Mouse (Mus musculus): ENCODE results near the gene Tcap. TPM values are rescaled to one million over a fixed set of nuclear protein-coding genes. Genes with fewer than 3 reads are reported as not detected.

The Tcap gene
- polyA plus RNA-seq, 1 experiment from 2014 or later = 143 TPM

DNA sequence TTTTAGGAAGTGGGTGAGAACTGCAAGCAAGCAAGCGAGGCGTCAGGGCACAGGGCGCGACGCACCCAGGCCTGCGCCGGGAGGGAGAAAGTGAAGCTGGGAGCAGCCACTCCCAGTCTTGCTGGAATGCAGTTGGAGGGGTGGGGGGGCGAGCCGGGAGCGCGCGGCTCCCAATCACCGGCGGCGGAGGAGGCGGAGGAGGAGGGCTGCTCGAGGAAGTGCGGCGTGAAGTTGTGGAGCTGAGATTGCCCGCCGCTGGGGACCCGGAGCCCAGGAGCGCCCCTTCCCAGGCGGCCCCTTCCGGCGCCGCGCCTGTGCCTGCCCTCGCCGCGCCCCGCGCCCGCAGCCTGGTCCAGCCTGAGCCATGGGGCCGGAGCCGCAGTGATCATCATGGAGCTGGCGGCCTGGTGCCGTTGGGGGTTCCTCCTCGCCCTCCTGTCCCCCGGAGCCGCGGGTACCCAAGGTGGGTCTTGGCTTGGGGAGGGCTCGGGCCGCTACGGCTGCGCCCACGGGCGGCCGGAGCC lies 28.7 kb downstream of the Tcap start, which contains the start of gene Erbb2:
Gene Erbb2, plus strand, starts transcription at position 198 of the 524 bp plus-strand sequence.
- peak; percentile 81 for ATAC-seq (ENCODE audit: insufficient number of reproducible peaks, low FRiP score)
- under 1% methylated on average over 49 of the region's 49 CpGs for WGBS
- peaks cover 66% of the 10 kb centered on the region for H3K4me1 ChIP-seq (replicated peaks)

DNA sequence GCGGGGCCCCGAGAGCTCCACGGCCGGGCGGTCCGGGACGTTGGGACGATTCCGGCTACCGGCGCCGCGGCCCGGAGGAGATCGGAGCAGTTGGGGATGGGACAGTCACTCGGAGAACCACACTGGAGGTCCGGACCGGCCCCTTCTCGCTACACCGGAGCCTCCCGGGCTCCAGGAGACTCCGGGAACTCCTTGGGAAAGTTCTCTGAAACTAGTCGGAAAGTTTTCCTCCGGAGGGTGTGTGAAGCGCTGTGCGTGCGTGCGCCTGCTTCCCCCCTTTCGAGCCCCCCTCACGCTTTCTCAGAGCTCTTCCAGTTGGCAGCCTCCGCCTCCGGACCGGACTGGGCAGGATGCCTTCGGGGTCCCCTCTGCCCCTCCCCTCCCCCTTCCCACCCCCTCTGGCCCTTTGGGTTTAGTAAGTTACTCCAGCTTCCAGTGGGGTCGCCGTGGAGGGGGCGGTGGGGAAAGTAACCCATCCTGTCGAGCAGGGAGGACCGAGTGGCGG lies 29.2 kb downstream of the Tcap start:
- Histone ChIP-seq H3K4me1 (replicated peaks) (peaks cover 67% of the 10 kb centered on the region), H3K9ac (peak overlapping the region; percentile 100), H3K4me3 (peak overlapping the region; percentile 93), H3K4me2 (peak overlapping the region; percentile 70), H3K9me3 (replicated peaks) (no peaks in the 10 kb centered on the region), H3K27me3 (replicated peaks) (no peaks in the 10 kb centered on the region), H3K36me3 (peaks cover 5% of the 10 kb centered on the region; the same call in 1 of the 2 replicates), H3K27ac (ENCODE audit: poor library complexity, severe bottlenecking) (peak overlapping the region; percentile 93)
- peak; percentile 40 for ATAC-seq (ENCODE audit: insufficient number of reproducible peaks, low FRiP score)
- under 1% methylated on average over 40 of the region's 40 CpGs for WGBS

More for the DNA sequence above, 28.7 kb downstream of the Tcap start, which contains the start of gene Erbb2:
- H3K4me3 ChIP-seq = peak within 1 kb of the TSS; percentile 93
- H3K4me2 ChIP-seq = peak within 1 kb of the TSS; percentile 70
- no peaks in the 10 kb centered on the region for H3K9me3 ChIP-seq (replicated peaks)
- peaks cover 5% of the 10 kb centered on the region; the same call in 1 of the 2 replicates for H3K36me3 ChIP-seq
- peak within 1 kb of the TSS; percentile 93 for H3K27ac ChIP-seq (ENCODE audit: poor library complexity, severe bottlenecking)
- H3K27me3 ChIP-seq (replicated peaks) = no peaks in the 10 kb centered on the region
- peak within 1 kb of the TSS; percentile 100 for H3K9ac ChIP-seq

DNA sequence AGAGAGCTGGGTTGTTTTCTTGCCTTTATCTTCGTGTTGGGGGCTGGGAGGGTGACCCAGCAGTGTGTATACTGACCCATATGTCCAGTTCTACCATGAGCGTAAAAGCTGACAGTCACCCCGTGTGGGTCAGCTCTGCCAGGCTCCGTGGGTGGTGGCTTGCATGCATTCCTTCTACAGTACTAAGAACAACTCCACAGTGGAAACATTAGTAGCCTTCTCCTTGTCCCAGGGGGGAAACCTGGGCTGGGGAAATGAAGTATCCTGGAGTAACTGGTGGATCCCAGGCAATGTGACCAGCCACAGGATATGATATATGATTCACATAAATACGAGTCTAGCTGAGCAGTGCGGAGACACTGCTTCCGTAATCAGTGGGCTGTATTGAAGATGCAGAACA lies 30.1 kb downstream of the Tcap start:
- H3K9ac ChIP-seq = peak overlapping the region; percentile 100
- peak overlapping the region; percentile 93 for H3K4me3 ChIP-seq
- peak overlapping the region; percentile 70 for H3K4me2 ChIP-seq
- H3K27ac ChIP-seq (ENCODE audit: poor library complexity, severe bottlenecking) = peak overlapping the region; percentile 93
- H3K27me3 ChIP-seq (replicated peaks) = no peaks in the 10 kb centered on the region
- peaks cover 7% of the 10 kb centered on the region; the same call in 1 of the 2 replicates for H3K36me3 ChIP-seq
- ATAC-seq (ENCODE audit: insufficient number of reproducible peaks, low FRiP score) = no peak
- H3K9me3 ChIP-seq (replicated peaks) = no peaks in the 10 kb centered on the region
- 18% methylated on average over 7 of the region's 7 CpGs for WGBS
- H3K4me1 ChIP-seq (replicated peaks) = peaks cover 73% of the 10 kb centered on the region

DNA sequence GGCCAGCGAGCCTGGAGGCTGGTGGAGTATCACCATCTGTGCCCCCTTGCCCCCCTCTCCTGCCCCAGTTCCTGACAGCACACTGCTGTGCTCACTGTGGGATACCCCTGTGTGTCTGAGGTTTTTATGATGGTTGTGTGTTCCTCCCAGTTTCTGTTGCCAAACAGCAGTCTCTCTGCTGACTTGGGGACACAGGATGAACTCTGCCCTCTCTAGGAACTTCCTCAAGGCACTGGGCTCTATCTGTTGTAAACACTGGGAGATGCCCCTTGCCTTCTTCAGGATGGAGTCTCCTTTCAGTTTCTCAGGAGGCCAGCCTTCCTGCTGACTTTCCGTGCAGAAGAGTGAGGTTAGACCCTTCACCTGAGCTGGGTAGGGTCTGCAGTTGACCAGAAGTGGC lies 30.6 kb downstream of the Tcap start:
- peak overlapping the region; percentile 93 for H3K4me3 ChIP-seq
- peak overlapping the region; percentile 70 for H3K4me2 ChIP-seq
- WGBS = 27% methylated on average over 2 of the region's 2 CpGs
- no peak for ATAC-seq (ENCODE audit: insufficient number of reproducible peaks, low FRiP score)
- 0 out of 2 replicates have a peak overlapping the region, but pooled peaks have one; percentile 93 for H3K27ac ChIP-seq (ENCODE audit: poor library complexity, severe bottlenecking)
- peaks cover 10% of the 10 kb centered on the region; the same call in 1 of the 2 replicates for H3K36me3 ChIP-seq
- no peaks in the 10 kb centered on the region for H3K9me3 ChIP-seq (replicated peaks)
- peaks cover 72% of the 10 kb centered on the region for H3K4me1 ChIP-seq (replicated peaks)
- no peaks in the 10 kb centered on the region for H3K27me3 ChIP-seq (replicated peaks)
- peak overlapping the region; percentile 100 for H3K9ac ChIP-seq

DNA sequence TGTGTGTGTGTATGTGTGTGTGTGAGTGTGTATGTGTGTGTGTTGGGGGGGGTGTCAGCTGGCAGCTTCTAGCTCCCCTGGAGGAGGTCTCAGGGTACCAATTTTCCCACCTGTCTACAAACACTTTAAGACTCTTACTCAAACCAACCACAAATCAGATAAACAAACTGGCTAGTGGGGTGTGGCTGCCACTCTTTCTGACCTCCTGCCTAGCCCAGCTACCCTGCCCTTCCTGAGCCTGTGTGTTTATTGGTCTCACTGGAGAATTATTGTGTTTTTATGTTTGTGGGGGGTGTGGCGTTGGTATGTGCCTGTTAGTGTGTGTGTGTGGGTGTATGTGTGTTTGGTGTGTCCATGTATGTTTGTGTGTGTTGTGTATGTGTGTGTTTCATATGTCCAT lies 33.5 kb downstream of the Tcap start:
- no peaks in the 10 kb centered on the region for H3K9me3 ChIP-seq (replicated peaks)
- ATAC-seq (ENCODE audit: insufficient number of reproducible peaks, low FRiP score) = no peak
- no peak overlapping the region for H3K4me2 ChIP-seq
- H3K4me1 ChIP-seq (replicated peaks) = peaks cover 62% of the 10 kb centered on the region
- no peak overlapping the region for H3K9ac ChIP-seq
- H3K36me3 ChIP-seq = peaks cover 38% of the 10 kb centered on the region
- H3K27ac ChIP-seq (ENCODE audit: poor library complexity, severe bottlenecking) = no peak overlapping the region
- H3K4me3 ChIP-seq = no peak overlapping the region
- WGBS = 80% methylated on average over 1 of the region's 1 CpGs
- H3K27me3 ChIP-seq (replicated peaks) = no peaks in the 10 kb centered on the region

DNA sequence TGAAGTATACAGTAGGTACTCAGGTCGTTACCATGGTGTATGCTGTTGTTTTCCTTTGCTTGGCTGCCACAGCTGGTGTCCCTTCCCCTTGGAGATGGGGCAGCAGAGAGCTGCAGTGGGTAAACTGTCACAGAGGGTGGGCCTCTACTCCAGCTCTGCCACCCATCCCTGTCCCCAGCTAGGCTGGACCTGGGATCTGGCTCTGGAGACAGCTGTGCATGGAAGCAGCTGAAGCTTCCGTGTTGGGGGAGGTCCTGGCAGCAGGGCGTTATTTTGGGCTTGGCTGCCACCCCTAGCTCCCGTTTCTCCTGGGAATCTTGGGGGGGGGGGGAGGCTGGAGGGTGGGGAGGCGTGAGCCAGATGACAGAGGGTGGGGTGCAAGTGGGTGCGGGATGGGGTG lies 34.7 kb downstream of the Tcap start:
- peaks cover 62% of the 10 kb centered on the region for H3K4me1 ChIP-seq (replicated peaks)
- no peak overlapping the region for H3K27ac ChIP-seq (ENCODE audit: poor library complexity, severe bottlenecking)
- H3K4me3 ChIP-seq = no peak overlapping the region
- H3K27me3 ChIP-seq (replicated peaks) = no peaks in the 10 kb centered on the region
- no peaks in the 10 kb centered on the region for H3K9me3 ChIP-seq (replicated peaks)
- peak overlapping the region; percentile 9 for H3K9ac ChIP-seq
- no peak for ATAC-seq (ENCODE audit: insufficient number of reproducible peaks, low FRiP score)
- 51% methylated on average over 6 of the region's 6 CpGs for WGBS
- H3K36me3 ChIP-seq = peaks cover 50% of the 10 kb centered on the region
- H3K4me2 ChIP-seq = no peak overlapping the region

DNA sequence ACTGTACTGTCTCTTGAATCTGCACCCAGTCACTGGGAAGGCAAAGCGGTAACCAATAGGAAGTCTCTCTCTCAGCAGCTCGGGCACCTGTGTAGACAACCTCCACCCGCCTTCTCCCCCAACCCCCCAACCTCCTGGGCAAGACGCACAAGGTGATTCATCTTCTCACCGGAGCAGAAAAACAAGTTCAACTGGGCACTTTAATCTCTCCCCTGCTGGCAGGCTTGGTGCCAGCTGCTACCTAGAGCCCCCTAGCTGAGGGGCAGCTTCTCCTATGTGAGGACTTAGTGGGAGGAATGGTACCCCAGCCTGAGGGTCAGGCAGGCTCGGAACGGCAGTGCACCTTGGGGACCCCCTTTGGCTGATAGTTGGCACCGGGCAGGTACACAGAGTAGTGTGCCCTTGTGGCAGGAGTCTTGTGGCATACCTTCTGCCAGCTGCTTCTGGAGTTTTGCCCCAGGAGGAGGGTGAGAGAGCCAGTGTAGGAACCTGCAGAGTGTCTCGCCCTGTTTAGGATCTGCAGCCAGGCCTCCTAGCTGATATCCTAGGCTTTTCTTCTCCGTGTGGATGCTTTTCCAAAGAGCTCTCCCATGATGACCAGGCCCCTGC lies 35.4 kb downstream of the Tcap start:
- Histone ChIP-seq H3K36me3 (peaks cover 58% of the 10 kb centered on the region), H3K4me1 (replicated peaks) (peaks cover 57% of the 10 kb centered on the region), H3K4me3 (no peak overlapping the region), H3K27ac (ENCODE audit: poor library complexity, severe bottlenecking) (peak overlapping the region; percentile 25), H3K9ac (peak overlapping the region; percentile 36; the same call in 1 of the 2 replicates), H3K4me2 (no peak overlapping the region), H3K9me3 (replicated peaks) (no peaks in the 10 kb centered on the region), H3K27me3 (replicated peaks) (no peaks in the 10 kb centered on the region)
- no peak for ATAC-seq (ENCODE audit: insufficient number of reproducible peaks, low FRiP score)
- WGBS = 83% methylated on average over 10 of the region's 10 CpGs

DNA sequence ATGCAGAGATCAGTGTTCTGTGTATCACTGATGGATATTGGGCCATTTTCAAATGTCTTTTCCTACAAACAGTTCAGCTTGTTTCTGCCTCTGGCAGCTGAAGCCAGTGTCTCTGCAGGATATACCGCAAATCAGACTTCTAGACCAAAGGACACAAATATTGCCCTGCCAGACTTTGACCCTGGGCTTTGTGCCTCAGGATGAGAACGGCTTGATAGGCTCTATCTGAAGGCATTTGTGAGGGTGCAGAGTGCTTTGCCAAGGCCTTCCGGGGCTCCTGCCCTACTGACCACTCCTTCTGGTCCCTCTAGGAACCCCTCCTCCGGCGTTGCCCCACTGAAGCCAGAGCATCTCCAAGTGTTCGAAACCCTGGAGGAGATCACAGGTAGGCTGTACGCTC lies 43.0 kb downstream of the Tcap start:
- Histone ChIP-seq H3K27ac (ENCODE audit: poor library complexity, severe bottlenecking) (no peak overlapping the region), H3K4me2 (no peak overlapping the region), H3K4me3 (no peak overlapping the region), H3K9ac (no peak overlapping the region), H3K27me3 (replicated peaks) (no peaks in the 10 kb centered on the region), H3K36me3 (peaks cover 100% of the 10 kb centered on the region), H3K4me1 (replicated peaks) (no peaks in the 10 kb centered on the region), H3K9me3 (replicated peaks) (no peaks in the 10 kb centered on the region)
- ATAC-seq (ENCODE audit: insufficient number of reproducible peaks, low FRiP score) = no peak
- WGBS = 90% methylated on average over 7 of the region's 7 CpGs

DNA sequence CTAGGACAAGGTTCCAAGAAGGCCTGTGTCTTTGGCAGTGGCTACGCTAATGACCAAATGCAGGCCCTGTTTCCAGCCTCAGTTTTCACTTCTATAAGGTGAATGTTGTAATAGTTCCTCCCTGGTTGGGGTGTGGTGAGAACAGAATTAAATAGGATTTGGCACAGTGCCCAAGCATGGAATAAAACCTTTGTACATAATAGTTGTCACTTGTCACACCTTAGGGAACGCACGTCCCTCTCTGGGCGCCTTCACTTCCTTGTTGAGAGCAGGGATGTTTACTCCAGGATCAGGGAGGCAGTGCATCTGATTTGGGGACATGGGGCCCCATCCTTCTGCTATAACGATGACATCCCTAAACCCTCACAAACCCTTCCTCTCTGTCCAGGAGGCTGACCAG lies 44.8 kb downstream of the Tcap start:
- H3K27me3 ChIP-seq (replicated peaks) = no peaks in the 10 kb centered on the region
- no peaks in the 10 kb centered on the region for H3K4me1 ChIP-seq (replicated peaks)
- no peak overlapping the region for H3K9ac ChIP-seq
- H3K9me3 ChIP-seq (replicated peaks) = no peaks in the 10 kb centered on the region
- no peak for ATAC-seq (ENCODE audit: insufficient number of reproducible peaks, low FRiP score)
- no peak overlapping the region for H3K4me3 ChIP-seq
- H3K27ac ChIP-seq (ENCODE audit: poor library complexity, severe bottlenecking) = no peak overlapping the region
- peaks cover 100% of the 10 kb centered on the region for H3K36me3 ChIP-seq
- WGBS = 90% methylated on average over 5 of the region's 5 CpGs
- H3K4me2 ChIP-seq = no peak overlapping the region

DNA sequence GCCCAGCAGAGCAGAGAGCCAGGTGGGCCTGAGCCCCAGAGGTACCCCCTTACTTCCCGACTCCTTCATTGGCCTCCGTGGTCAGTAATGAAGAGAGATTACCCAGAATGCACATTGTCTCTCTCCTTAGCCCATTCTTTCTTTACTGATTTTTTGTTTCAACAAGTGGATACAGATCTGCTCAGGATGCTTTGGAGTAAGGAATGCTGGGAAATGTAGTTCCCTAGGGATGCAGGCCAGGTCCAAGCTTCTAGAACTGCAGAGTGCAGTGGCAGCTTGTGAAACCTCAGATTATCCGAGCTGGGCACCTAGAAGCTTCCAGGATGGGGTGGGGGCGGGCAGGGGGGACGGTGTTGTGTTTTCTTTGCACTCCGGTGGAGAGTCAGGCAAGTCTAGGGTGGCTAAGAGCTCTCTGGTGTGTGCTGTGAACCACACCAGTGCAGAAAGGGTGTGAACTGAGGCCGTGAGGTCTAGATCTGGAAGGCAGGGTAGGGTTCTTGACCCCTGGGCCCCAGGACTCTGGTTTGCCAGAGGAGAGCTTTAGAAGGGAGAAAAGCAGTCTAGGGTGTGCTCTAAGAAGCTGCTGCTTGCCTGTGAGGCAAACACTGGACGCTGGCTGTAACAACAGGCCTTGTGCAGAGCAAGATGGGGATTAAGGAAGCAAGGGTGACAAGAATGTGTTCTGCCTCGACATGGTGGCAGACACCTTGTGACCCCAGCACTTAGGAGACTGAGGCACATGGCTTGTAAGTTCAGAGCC lies 48.3 kb downstream of the Tcap start:
- H3K9me3 ChIP-seq (replicated peaks) = no peaks in the 10 kb centered on the region
- no peak overlapping the region for H3K4me3 ChIP-seq
- no peak overlapping the region for H3K4me2 ChIP-seq
- WGBS = 79% methylated on average over 9 of the region's 9 CpGs
- H3K9ac ChIP-seq = no peak overlapping the region
- H3K27me3 ChIP-seq (replicated peaks) = no peaks in the 10 kb centered on the region
- no peak for ATAC-seq (ENCODE audit: insufficient number of reproducible peaks, low FRiP score)
- no peak overlapping the region for H3K27ac ChIP-seq (ENCODE audit: poor library complexity, severe bottlenecking)
- H3K36me3 ChIP-seq = peaks cover 100% of the 10 kb centered on the region
- no peaks in the 10 kb centered on the region for H3K4me1 ChIP-seq (replicated peaks)

Data from heart, embryonic 12.5 days (tissue).